Mouse (Mus musculus) cortical plate, adult 2 months (tissue): ENCODE results near the gene Hcrtr2. TPM values are rescaled to one million over a fixed set of nuclear protein-coding genes. Genes with fewer than 3 reads are reported as not detected.

Experiments used
- H3K27ac ChIP-seq: fragments of 200-500 bp; 2 replicates; pipeline ENCODE4 v1.5.1; 2012; ENCODE audit warnings: low read length, control low read depth, inconsistent platforms; ENCODE audit not compliant: insufficient read depth
- H3K4me1 ChIP-seq: fragments of 200-500 bp; 2 replicates; pipeline ENCODE4 v1.6.1; 2011; ENCODE audit warnings: low read length; ENCODE audit not compliant: control insufficient read depth, insufficient read depth
- H3K4me3 ChIP-seq: fragments of 200-500 bp; 2 replicates; pipeline ENCODE4 v1.5.1; 2011; ENCODE audit warnings: mild to moderate bottlenecking, low read length, control low read depth; ENCODE audit not compliant: insufficient read depth
- CTCF ChIP-seq: fragments of 200-500 bp; IDR thresholded peaks from 2 replicates; pipeline ENCODE4 v1.5.1; 2011; ENCODE audit warnings: mild to moderate bottlenecking, control low read depth, low read length; ENCODE audit not compliant: insufficient read depth; ENCODE audit errors: extremely low read depth
- POLR2A ChIP-seq: fragments of 200-500 bp; IDR thresholded peaks from 2 replicates; pipeline ENCODE4 v1.6.1; 2011; ENCODE audit warnings: mild to moderate bottlenecking, low read length, control low read depth; ENCODE audit not compliant: insufficient read depth; ENCODE audit errors: extremely low read depth
- polyA plus RNA-seq: library from polyadenylated mRNA; depleted of rRNA; stranded (reverse); fragments of >200 nt; gene quantifications from 2 replicates; pipeline ENCODE4 v1.2.3, GENCODE M21; 2012; rRNA removed

The Hcrtr2 gene
- polyA plus RNA-seq, 1 experiment, result 1.3 TPM

DNA sequence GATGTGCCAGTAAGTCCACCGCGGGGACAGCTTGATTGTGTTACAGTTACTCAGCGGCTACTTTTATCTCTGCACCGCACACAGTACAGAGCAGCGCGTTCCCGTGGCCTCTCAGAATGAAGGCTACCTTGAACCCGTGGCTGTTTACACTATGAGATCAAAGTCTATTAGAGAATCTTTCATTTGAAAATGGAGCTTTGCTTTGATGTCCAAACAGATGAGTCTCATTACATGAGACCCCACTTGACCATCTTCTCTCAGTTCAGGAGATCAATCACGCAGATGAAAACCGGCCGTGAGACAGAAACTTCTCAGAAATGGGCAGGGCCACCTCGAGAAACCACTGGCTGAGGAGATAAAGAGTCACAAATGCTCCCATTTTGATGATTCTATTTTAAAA, 86.4 kb downstream of the Hcrtr2 start:
- no peak for TF ChIP-seq CTCF
- TF ChIP-seq POLR2A, result no peak
- no peak overlapping the region for H3K4me3 ChIP-seq
- H3K4me1 ChIP-seq, result no peaks in the 10 kb centered on the region
- no peak overlapping the region for H3K27ac ChIP-seq

DNA sequence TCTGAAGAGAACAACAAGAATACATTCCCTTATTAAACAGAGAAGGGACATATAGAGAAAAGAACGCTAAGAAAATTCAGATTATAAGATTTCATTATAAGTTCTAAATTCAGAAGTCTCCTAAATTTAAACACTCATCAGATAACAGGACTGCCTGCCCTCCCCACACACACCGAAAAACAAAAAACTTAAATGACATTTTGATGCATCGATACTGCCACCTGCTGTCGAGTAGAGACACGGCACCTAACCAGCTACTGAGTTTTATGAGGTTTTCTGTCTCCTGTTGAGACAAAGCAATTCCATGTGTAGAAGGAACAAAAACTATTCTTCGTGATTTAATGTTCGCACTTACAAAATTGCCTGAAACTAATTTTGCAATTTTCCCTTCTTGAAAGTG, 87.0 kb downstream of the Hcrtr2 start:
- peak; percentile 85 for TF ChIP-seq CTCF
- TF ChIP-seq POLR2A, result no peak
- Histone ChIP-seq H3K27ac (no peak overlapping the region), H3K4me1 (no peaks in the 10 kb centered on the region), H3K4me3 (peak overlapping the region; percentile 5; the same call in 1 of the 2 replicates)

DNA sequence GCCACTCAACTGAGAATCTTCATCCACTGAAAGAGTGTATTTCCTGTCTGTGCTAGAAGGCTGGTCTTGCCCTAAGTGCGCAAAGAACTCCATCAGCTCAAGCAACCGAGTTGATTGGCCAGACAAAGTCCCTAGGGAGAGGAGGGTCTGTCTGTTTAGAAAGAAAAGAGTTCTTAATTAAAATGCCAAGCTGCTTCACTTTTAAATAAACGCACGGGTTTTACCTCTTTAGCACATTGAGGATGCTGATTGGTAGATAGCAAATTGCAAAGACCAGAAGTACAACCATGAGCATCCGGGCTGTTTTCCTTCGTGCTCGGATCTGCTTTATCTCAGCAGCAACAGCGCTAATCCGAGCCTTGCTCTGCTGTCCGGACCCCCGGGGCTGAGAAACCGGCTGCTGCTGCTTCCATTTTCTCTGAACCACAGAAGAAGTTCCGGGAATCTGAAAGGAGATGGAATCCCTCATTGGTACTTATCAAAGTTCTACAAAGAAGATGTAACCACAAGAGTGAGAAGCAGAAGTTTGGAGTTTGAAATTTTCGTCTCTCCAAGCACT, 87.6 kb downstream of the Hcrtr2 start:
- no peaks in the 10 kb centered on the region for H3K4me1 ChIP-seq
- no peak overlapping the region for H3K27ac ChIP-seq
- peak overlapping the region; percentile 5; the same call in 1 of the 2 replicates for H3K4me3 ChIP-seq
- TF ChIP-seq POLR2A (no peak), CTCF (no peak)

DNA sequence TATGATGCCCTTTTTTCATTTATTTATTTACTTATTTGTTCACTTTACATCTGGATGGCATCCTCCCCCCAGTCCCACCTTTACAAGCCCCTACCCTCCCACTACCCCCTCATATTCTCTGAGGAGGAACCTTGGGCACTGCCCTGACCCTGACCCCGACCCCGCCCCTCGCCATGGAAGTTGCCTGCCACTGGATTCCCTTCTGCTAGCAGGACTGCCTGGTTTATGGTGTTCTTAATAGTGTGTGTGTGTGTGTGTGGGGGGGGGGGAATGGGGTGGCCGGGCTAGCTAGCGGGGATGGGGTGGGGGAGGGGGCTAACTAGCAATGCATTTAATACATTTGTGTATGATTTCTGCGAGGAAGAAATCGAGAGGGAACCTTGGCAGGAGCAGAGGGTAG, 88.8 kb downstream of the Hcrtr2 start:
- Histone ChIP-seq H3K4me3 (no peak overlapping the region), H3K27ac (no peak overlapping the region), H3K4me1 (no peaks in the 10 kb centered on the region)
- TF ChIP-seq POLR2A (no peak), CTCF (no peak)

DNA sequence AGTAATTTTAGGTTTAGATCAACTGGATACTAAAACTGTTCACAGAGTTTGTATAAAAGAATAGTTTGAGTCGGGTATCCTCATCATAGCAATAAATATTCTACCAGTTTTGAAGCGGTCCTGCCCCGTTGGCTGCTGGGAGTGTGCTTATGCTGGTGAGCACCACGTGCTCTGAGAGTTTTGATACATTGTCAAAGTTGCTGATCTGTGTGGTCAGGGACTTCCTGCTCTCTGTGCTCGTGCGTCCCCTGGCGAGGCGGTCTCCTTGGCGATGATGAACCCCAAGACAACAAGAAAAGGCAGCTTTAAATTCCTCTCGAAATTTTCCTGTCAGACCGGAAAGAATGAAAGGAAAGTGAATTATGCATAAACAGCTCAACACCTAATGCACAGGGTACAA, 93.3 kb downstream of the Hcrtr2 start:
- H3K4me1 ChIP-seq, result no peaks in the 10 kb centered on the region
- no peak for TF ChIP-seq CTCF
- no peak for TF ChIP-seq POLR2A
- H3K4me3 ChIP-seq, result no peak overlapping the region
- no peak overlapping the region for H3K27ac ChIP-seq

DNA sequence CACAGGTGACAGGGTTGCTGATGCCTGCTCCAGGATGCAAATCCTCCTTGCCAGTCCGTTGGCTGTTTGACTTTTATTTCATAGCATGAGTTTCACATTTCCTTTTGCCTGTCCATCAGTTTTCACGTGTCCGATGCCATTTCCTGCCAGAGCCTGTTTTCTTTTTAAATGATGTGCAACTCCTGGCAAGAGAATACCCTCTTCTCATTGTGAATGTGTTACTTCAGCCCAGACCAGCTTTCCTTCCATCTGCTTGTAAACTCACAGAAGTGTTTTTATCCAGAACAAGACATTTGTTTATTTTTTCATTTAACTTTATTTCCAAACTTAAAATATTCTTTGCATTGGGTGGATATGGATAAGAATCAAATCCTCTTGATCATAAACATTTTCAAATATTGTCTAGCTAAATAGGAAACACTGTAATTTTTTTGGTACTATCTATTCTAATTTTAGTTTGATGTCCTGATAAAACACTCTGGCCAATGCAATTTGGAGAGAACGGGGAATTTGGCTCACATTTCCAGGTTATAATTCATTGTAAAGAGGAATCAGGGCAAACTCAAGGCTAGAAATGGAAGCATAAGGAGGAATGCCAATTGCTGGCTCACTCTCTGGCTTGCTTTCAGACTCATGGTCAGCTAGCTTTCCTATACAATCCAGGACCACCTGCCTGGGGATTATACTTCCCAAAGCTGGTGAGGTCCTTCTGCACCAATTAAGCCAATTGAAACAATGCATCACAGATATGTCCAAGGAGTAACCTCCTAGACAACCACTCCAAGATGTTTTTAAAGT, 106.3 kb downstream of the Hcrtr2 start:
- H3K4me1 ChIP-seq, result no peaks in the 10 kb centered on the region
- no peak overlapping the region for H3K27ac ChIP-seq
- H3K4me3 ChIP-seq, result no peak overlapping the region
- no peak for TF ChIP-seq POLR2A
- no peak for TF ChIP-seq CTCF

DNA sequence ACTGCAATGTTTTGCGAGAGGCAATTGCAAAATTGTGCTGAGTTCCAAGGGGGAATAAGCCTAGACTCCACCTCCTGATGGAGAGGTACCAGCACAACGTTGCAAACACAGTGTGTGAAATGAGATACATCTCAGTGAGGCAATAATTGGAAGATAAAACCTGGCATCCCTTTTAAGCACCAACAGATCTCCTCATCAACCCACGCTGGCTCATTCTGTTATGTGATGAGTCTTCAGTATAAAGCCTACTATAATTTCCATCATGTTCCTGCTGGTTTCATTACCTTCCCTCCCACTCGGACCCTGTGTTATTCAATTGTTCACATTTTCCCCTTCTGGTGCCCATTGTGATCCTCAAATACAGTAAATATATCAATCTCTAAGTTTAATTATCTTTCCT, 109.0 kb downstream of the Hcrtr2 start:
- Histone ChIP-seq H3K4me3 (no peak overlapping the region), H3K4me1 (no peaks in the 10 kb centered on the region), H3K27ac (no peak overlapping the region)
- no peak for TF ChIP-seq POLR2A
- TF ChIP-seq CTCF, result no peak

DNA sequence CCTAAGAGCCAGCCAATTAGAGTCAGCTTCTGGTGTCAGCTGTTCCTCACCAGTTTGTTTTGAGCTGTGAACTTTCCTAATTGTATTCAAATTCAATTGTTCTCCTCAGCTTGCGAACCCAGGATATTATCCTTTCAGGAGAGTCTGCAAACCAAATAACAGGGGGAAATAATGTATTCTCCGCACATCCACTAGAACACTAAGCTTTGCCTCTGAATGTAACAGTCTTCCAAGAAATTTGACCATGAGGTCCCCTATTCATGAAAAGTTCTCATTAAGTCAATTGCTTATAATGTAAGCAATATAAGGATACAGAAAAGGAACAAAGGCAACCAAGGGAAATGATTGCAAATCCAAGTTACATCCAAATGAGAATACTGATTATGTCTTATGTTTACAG, 110.1 kb downstream of the Hcrtr2 start, which contains the start of gene Gfral:
TSS of gene Gfral (minus strand) at position 101 of the 400 bp plus-strand sequence.
- no peaks in the 10 kb centered on the region for H3K4me1 ChIP-seq
- TF ChIP-seq POLR2A, result no peak
- TF ChIP-seq CTCF, result no peak
- H3K27ac ChIP-seq, result no peak within 1 kb of the TSS
- H3K4me3 ChIP-seq, result no peak within 1 kb of the TSS

DNA sequence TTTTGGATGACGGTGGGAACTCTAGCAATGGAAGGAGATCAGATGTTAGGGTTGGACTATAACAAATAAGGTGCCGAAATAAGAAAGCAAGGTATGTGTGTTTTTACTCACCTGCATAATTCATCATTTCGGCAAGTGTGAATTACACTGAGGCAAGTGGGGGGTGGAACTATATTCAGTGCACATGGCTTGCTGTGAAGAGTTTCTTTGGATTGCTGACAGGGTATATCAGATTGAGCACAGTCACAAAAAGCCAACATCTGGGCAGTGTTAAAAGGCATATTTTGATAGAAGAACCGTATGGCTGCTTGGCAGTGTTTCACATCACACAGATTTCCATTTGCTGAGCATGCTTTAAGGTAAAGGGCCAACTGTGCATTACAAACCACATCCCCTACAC, 126.7 kb downstream of the Hcrtr2 start:
- Histone ChIP-seq H3K27ac (no peak overlapping the region), H3K4me3 (no peak overlapping the region), H3K4me1 (no peaks in the 10 kb centered on the region)
- no peak for TF ChIP-seq POLR2A
- TF ChIP-seq CTCF, result no peak

DNA sequence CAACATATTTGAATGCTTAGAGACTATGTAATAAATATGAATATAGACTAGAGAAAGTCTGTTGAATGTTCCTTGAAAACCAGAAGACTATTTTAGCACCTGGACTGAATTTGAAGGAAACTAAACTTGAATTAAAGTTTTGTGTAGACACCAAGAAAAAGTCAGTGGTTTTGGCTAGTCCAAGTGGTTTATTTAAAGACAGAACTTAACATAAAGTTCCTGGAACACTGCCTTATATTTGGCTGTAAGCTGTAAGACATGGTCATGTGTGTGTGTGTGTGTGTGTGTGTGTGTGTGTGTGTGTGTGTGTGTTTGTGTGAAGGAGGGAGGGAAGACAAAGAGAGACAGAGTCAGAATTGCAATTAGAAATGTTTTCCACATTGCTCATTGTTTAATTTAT, 144.4 kb downstream of the Hcrtr2 start:
- Histone ChIP-seq H3K4me1 (no peaks in the 10 kb centered on the region), H3K27ac (no peak overlapping the region), H3K4me3 (no peak overlapping the region)
- TF ChIP-seq CTCF (no peak), POLR2A (no peak)

Other genes starting within 250 kb of the Hcrtr2 start
- not detected in 2 replicates for gene Gfral, start 110.2 kb downstream of the Hcrtr2 start, polyA plus RNA-seq
- gene Fam83b, start 243.3 kb upstream of the Hcrtr2 start, polyA plus RNA-seq, result 0.04 TPM in 2 replicates